Mouse (Mus musculus) urinary bladder, postnatal 4 days (tissue): ENCODE measurements around the gene Chic1.

Source experiments
- DNase-seq, 2 experiments: peaks; one replicate each; pipeline ENCODE4 v3.0.0; 2021 to 2022; ENCODE audit warnings: low spot score in 2 of 2

Chic1 gene

GRCm38 (mm10) chrX:103432293-103432692, 76.0 kb downstream of the Chic1 start:
- DNase-seq, result no peak

GRCm38 (mm10) chrX:103438023-103438422, 81.7 kb downstream of the Chic1 start:
- no peak for DNase-seq

GRCm38 (mm10) chrX:103440803-103441202, 84.5 kb downstream of the Chic1 start:
- DNase-seq, result no peak

- DNase-seq, result no peak
Measured at GRCm38 (mm10) chrX:103443755-103444154, 87.5 kb downstream of the Chic1 start.
